Mouse (Mus musculus) thymus, postnatal 36 days (tissue): ENCODE measurements at regions not wholly inside any gene's neighbourhood (a gene's known extent, or its start where the extent isn't known, plus 50 kb on each side); places are given as distances from the start of the nearest gene placed in this dataset.

ENCODE experiments used
- DNase-seq, 2 experiments: peaks; one replicate each; pipeline ENCODE4 v3.0.0; 2022; ENCODE audit warnings: mixed read lengths in 2 of 2

DNA sequence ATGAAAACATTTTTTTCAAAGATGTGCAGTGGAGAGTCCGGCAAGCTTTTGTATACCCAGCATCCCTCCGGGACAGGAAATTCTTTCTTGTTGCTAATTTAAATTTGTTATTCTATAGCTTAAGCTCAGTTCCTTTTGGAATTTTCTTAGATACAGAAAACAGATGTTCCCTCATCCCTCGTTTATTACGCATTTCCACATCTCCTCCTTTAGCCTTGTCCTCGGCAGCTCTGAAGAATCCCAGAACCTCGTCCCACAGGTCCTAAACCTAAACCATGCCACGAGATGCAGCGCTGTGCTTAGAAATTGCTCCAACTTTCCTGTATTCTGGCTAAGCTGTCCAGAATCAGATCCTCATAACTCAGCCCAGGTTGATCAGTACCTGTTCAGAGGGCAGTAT lies 332.0 kb downstream of the Adgrl2 start:
- DNase-seq = no peak

DNA sequence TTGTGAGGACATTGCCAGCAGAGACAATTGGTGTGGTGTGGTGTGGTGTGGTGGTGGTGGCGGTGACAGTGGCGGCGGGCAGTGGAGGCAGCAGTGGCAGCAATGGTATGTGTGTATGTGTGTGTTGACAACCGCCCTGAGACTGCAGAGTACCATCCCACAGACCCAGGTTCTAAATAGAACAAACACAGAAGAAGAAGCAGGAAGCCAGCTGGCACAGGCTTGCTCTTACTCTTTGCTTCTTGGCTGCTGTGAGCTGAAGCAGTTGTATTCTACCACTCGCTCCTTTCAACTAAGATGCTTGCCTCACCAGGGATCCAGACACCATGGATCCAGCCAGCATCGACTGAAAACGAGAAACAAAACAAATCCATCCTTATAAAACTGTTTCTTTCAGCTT lies 334.2 kb downstream of the Adgrl2 start:
- no peak for DNase-seq

DNA sequence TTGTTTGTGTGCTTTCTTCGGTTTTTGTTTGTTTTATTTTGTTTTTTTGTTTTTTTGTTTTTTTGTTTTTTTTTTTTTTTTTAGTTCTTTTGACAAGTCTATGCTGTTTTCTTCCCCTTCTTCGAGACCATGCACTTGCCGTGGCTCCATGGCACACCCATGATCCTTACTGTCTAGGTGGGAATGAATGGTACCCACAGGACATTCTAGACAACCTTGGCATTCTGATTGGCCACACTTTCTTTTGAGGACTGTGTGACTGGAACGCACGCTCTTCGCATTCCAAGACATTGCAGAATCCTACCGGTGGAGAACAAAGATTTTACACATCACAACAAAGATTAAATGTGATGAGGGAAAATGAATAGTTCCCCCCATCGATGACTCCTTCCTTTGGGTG lies 340.1 kb downstream of the Adgrl2 start:
- DNase-seq = no peak

DNA sequence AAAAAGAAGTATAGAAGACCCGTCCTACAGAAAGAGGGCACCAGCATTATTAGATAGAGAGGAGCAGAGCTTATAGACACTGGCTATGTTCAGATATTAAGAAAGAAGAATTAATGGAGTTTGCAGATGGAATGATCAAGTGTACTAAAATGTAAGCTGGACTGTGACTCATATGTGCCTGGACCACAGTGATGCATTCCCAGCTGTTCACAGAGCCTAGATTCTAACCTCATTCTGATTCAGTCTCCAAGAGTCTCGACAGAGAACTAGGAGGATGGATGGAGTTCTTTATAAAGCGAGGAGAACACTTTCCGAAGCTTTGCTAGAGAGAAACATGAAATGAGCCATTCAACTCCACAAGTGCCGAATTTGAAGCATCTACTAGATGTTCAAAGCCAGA lies 345.4 kb downstream of the Adgrl2 start:
- DNase-seq = no peak

DNA sequence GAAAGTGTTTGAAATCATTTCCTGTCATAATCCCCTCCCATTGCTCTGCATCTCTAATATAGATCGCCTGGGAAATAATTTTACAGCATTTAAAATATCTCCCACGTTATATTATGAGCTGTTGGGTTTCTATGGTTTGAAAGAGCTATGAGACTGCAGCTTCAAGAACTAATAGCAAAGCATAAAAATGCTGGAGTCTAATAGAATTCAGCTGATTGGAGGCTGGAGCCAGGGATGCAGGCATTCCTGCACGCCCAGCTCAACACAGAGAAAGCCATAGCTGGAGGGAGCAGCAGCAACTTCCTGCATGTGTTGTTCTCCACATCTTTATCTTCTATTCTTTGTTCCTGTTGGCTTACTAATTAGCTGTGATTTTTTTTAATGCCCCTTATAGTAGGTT lies 348.8 kb downstream of the Adgrl2 start:
- no peak for DNase-seq

DNA sequence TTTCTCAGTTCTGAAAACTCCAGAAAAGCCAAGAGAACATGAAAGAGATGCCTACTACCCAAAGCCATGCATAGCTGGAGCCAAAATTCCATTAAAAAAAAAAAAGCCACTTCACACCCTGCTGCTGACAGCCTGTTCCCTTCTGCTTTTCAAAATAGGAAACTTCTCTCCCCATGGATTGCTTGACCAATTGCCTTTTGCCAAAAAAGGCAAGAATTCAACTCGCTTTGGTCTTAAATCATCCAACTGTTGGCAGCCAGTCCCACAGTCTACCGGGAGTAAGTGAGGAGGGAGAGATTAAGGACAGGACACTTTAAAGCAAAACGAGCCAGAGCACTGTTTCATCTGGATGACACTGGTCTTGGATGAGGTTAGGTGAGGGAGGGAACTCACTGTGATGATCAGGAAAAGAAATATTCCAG lies 349.7 kb downstream of the Adgrl2 start:
- no peak for DNase-seq

DNA sequence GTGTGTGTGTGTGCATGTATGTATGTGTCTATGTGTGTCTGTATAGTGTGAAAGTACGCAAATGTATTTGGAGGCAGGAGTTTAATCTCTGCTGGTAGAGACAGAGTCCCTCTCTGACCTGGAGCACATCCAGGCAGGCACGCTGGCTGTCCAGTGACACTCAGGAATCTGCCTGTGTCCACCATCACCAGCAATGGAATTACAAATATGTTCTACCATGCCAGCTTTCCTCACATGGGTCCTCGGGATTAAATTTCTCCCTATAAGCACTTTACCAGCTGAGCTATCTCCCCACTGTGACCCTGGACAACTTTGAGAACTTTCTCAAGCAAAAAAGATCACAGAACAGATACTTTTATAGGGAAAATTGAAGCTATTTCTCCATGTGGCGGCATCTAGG lies 355.3 kb downstream of the Adgrl2 start:
- no peak for DNase-seq

DNA sequence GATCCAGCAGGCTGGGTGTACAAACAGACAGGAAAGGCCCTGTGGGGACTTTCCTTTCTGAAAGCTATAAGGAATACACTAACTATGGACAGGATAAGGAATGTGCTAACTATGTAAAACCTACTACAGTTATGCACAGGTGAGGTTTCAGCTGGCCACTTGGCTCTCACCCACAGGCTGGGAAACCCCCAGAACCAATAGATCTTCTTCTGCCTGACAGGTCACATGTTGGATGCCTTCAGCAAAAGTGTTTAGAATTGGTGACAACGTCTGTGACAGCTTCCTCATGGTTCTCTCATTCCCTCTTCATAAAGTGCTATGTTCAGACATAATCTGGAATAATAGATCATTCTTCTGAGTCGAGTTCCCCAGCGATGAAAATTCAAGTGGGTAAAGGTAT lies 356.0 kb downstream of the Adgrl2 start:
- DNase-seq = no peak

DNA sequence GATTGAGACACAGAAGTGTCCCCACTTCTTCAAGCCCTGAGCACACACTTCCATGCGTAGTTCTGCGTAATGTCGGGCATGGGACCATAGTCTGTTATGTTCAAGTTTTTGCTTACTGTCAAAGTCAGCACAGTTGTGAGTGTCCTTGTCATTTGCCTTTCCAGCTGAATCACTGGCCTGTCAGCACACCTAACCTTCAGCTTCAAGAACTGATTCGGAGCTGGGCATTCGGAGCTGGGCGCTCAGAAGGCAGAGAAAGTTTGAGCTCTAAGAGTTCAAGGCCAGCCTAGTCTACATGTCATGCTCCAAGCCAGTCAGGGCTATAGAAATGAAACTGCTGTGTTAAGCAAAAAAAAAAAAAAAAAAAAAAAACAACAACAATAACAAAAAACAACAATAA lies 357.1 kb downstream of the Adgrl2 start:
- no peak for DNase-seq

DNA sequence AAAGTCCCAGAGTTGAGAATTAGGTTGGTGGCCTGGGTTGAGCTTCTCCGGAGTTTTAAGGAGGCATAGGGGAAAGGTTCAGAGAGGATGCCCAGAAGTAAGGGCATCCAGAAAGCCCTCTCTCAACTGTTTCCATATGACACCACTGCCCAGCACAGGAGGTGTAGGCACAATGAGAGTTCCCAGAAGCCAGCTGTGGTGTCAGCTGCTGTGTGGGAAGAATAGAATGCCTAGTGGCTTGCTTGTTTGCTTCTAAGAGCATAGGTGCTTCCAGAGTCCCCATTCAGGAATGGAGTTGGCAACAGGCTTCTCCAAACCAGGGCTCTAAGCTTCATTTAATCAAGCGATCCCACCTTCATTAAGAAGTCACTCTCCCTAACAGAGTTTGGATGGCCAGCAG lies 357.9 kb downstream of the Adgrl2 start:
- DNase-seq = no peak

DNA sequence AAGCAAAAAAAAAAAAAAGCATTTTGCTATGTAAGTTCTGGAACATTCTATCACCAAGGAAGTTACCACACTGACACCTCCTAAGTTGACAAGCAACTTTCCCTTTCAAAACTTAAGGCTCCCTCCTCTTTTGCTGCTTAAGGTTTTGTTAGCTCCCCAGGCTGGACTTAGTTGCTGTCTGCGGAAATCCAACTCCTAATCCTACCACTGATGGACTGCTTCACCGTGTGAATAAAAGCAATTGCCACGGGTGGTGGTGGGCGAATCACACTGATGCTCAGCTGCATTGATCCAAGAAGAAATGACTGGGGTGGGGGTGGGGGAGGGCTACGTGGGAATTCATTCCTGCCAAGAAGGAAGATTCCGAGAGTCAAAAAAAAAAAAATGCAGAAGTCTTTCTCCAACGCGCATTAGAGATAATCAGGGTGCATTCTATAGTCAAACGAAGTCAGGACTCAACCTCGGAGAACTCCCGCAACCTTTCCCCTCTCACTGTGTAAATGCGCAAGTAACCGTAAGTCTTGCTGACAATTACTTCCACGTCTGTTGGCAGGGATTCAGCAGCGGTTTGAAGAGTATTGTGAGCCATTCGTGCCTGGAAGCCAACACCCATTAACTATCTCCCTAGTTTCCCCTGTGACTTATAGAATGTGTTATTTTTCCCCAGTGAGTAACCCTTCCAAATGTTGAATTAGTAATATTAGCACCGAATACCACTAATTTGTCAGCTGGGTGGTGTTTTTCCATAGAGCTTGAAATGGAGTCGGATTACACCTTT lies 358.8 kb downstream of the Adgrl2 start:
- no peak for DNase-seq

DNA sequence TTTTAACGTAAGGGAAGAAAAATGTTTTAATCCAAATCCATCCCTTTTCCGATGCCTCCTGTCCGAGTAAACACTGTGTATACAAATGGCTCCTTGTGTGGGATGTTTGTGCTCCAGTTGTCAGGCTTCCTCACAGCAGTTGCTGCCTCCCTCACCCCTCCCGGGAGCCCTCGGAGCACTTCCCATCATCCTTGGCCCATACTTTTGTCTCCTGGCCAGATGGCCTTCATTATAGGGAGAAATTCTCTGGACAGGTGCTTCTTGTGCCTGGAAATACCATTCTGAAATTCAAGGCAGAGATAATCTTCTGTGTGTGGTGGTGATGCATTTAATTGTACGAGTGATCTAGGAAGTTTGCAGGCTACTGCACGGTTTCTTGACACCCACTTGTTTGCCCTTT lies 359.5 kb downstream of the Adgrl2 start:
- no peak for DNase-seq

DNA sequence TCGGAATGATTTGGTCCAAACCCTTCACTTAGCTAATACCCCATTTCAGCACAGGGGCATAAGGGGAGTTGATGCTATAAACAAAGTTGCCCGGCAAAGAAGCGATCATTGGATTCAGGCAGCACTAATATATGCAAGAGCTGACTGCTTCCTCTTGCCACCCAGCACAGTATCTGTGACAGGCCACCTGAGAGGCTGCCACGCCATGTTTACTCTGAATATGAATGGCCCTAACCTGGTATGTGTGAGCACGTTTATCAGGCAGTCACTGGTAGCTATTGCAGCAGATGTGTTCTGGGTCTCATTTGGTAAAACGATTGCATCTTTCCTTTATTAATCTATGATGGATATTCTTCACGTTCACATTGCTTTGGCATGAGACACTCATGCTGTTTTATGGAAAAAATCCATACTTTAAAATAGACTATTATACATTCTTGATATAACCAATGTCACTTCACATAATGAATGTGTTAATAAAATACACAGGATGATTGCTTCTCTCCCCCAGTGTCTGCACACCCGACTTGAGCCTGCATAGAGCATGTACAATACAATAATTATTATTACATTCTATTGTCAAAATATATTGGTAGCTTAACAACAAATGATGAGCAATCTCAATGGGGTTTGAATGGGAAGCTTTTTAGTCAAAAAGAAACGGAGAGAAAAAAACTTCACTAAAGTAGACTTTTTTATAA lies 375.2 kb downstream of the Adgrl2 start:
- no peak for DNase-seq

DNA sequence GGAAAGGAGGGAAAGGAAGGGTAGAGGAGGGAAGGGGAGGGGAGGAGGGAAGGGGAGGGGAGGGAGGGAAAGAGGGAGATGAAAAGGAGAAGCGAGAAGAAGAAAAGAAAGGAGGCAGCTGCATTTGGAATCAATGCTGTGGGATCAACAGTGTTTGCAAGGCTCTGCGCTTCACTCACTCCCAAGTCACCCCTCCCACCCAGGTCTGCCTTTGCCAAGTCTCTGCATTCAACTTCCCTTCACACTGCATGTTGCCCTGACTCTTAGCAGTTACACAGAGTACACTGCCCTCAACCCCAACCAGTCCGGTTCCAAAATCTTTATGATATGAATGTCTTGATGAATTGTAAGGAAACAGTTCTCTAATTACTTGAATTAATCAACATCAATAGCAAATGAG lies 376.9 kb downstream of the Adgrl2 start:
- no peak for DNase-seq

DNA sequence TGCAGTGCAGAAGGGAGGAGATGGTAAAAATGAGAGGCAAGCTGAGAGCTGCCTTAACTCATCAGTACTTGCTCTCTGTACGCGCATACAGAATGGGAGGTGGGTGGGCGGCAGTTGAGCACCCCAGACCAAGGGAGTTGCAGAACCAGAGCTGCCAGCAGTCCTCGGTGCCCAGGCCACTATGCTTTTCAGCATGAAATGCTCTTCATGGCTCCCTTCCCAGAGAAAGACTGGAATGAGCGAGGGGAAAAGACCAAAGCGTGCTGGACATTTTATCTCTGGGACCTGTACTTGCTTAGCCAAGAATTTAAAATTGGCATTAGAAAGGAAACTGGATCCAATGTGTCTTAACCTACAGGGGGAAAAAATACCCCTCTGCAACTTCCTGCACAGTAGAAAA lies 387.1 kb downstream of the Adgrl2 start:
- no peak for DNase-seq

DNA sequence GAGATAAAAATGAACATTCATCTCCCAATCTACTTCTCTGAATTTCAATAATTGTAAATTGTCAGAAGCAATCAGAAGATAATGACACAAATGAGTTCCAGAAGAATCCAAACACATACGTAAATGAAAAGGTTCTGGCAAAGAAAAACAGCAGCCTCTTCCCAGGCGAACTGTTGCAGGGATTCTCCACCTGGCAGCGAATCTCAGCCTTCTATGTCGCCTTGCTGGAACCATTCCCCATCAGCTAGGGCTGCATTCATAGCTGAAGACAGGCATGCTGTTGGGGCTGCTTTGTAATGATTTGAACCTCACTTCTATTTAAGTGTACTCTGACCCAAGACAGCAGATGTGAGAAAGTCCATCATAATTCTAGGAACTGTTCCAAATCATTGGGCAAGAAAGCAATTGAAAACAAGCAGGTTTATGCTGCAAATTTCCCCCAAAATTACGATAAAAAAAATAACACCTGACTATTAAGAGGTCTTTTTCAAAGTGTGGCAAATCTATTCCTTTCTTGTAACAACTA lies 387.6 kb downstream of the Adgrl2 start:
- no peak for DNase-seq

DNA sequence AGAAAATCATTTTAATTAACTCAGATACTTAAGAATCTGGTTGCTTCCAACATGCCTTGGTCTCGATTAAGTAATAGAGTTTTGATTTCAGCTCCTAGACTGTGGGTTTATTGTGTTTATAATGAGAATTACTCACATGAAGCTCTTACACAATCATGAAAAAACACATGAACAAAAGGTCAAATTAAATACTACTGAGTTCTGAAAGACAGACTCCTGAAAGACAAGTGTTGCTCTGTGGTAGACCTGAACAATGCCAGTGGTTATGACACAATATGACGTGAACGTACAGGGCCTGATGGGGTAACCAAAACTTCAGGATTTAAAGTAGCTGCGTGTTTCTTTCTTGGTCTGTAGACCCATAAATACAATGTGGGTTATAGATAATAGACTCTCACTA lies 394.8 kb downstream of the Adgrl2 start:
- DNase-seq = no peak

DNA sequence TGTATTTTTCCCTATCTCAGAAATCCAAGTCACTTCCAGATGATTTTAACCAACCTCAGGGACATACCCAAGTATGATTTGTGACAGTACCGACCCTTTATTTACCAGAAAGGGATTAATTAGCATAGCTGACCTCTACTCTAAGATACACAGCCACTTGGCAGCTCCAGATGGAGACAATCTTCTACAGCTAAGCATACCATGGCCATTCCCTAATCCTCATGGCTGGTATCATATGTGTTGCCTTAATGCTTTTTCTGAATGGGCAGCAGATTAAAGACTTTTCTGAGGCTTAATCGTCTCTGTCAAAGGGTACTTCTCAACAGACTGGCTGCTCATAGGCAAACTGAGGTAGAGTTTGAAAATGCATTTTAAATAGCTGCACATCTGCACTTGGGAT lies 400.8 kb downstream of the Adgrl2 start:
- no peak for DNase-seq

DNA sequence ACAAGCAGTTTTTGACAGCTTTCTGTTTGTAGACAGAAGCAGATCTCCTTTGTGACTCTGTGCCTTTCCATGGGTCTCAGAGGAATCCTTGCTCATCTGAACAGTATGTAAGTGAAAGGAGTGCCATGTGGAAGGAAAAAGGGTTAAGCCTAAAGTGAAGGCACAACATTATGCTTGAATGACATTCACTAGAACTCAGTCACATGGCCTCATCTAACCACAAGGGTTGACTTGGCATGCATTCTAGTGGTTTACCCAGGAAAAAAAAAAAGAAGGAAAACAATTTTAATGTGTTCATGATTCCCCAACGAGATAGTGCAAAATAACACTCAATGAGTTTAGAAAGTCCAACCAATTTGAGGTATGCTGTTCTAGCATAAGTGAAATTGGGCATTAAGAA lies 414.6 kb downstream of the Adgrl2 start:
- DNase-seq = no peak

DNA sequence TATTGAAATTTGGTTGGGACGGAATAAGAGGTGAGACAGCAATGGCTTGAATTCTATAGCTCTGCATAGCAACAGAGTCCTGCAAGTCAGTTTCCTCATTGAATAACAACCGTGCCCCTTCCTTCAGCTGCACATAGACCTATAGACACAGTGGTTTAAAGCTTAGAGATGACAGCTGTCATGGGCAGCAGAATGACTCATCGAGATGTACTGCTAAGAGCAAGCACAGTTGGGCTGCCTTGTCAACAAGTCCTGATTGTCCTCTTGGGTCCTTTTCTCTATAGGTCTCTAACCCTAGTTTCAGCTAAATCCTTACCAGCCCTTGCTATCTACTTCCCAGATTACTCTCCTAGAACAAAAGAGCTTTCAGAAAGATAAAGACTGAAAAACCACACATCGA lies 417.9 kb downstream of the Adgrl2 start:
- no peak for DNase-seq

DNA sequence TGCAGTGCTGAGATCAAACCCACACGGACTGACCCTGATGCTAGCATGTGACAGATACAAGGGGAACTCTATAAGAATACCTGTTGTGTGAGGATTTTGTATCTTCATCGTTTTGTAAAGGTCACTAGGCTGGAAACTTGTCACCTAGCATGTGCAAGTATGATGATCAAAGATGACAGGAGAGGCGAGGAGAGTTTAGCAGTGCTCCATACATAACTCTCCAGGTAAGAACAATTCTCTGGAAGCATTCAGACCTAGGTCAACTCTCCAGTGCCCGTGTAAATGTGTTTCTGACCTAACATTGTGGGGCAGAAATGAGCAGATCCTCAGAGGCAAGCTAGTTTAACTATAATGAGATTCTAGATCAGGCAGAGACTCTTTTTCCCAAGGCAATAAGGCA lies 425.6 kb downstream of the Adgrl2 start:
- no peak for DNase-seq

DNA sequence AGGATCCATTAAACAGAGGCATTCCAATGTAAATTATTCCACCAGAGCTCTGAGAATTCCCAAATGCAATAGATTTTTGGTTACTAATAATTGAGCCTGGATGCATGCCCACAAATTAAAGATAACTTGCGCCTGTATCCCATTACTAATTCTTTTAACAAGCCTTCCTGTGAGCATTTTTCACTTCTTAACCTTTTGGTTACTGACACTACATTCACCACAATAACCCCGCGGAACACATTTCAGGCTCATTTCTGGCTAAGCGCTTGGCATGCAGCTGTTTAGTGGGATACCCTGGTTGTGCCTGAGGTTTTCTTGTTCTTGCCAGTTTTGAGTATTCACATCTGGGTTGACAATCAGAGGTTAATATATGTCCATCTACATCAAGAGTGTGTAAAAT lies 429.1 kb downstream of the Adgrl2 start:
- DNase-seq = no peak

DNA sequence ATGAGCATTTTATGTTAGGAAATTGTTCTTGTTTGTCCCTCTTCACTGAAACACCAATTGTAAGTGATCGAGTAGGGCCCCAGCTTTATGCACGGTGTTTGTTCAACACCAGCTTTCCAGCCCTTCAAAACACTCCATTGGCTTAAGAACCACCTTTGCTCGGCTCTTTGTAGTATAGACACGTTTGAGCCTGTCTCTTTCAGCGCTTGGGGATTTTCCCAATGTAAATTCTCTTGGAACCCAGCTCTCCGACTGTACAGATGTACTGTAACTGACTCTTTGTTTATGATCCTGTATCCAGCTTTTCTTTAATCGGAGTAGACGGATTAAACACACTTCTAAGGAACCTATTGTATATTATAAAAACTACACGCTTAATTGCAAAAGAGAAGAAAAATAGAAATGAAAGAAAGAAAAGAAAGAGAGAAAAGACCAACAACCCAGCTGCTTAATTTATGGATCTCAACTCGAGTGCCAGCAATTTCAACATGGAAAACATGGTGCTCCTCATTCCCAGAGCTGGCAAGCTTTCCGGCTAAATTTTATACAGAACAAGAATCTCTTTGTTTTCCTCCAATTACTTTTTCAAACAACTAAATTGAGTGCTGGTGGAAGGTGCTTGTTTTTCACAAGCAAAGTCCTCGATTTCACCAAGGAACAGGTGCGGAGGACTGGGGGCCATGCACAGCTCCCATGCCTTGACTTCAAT lies 430.4 kb downstream of the Adgrl2 start:
- no peak for DNase-seq

DNA sequence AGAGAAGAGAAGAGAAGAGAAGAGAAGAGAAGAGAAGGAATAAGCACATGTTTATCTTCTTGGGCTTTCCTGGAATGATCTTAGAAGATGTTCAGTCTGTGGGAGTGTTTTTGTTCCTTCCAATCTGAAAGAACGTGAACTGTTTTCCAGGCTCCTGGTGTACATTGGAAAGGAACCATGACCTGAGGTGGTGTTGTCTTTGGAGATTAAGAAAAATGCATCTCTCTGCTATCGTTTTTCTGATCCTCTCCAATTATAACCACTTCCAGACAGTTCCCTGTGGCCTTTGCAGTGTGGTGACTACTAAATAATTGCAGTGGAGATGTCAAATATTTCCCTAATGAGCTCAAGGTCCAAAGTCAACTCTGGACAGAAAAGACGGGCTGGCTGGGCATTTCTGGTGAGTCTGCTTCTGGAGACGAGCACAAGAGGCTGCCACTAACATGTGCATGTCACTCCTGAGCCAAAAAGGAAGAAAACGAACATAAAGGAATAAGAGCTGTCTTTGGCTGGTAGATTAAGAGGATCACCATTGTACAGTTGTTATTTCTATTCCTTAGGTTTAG lies 431.7 kb downstream of the Adgrl2 start:
- no peak for DNase-seq
